Comparison of ENCODE assay signal across 31 mouse cellular contexts in the genomic region with DNA sequence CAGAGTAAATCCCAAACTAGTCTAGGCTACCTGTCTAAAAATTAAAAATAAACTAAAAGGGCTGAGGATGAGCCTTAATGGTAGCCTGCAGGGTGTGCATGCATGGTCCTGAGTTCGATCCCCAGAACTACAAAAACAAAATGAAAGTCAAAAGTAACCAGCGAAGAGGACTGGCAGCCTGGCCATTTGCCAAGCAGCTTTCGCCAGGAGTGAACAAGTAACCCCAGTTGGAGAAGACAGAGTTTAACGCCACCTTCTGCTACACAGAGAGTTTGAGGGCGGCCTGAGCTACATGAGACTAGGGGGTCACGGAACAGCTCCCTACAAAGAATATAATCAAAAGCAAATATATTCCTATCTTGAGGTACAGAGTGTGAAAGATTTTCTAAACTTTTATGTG. TPM values are rescaled to one million over a fixed set of nuclear protein-coding genes. Genes with fewer than 3 reads are reported as not detected.
DNase-seq lines count a peak whose midpoint lies in the region; ATAC-seq lines count a peak whose summit lies in the region.
"Had no signal": no experiment of that assay in that cellular context is flagged by ENCODE, and none has a peak within 500 bp of the region (broad histone marks: within the 10 kb centered on the region; RNA-seq: fewer than 3 reads in every experiment).

No protein-coding gene starts in this region.

- H3K4me2 ChIP-seq in kidney, embryonic 16.5 days (replicated peaks; ENCODE audit: low read depth, low read length), result no peak overlapping the region
- H3K4me2 ChIP-seq in forebrain, embryonic 13.5 days, result no peak overlapping the region
- H3K4me2 ChIP-seq: embryonic facial prominence, embryonic 13.5 days; forebrain, embryonic 12.5 days; heart, embryonic 13.5 days; hindbrain, embryonic 12.5 days; kidney, embryonic 15.5 days; limb, embryonic 15.5 days; midbrain, embryonic 15.5 days; neural tube, embryonic 13.5 days had no signal

- H3K9ac ChIP-seq in kidney, embryonic 16.5 days (replicated peaks; ENCODE audit: low read length), result no peak overlapping the region
- no peak overlapping the region for H3K9ac ChIP-seq in forebrain, embryonic 13.5 days
- H3K9ac ChIP-seq: embryonic facial prominence, embryonic 13.5 days; forebrain, embryonic 12.5 days; heart, embryonic 13.5 days; hindbrain, embryonic 12.5 days; kidney, embryonic 15.5 days; limb, embryonic 15.5 days; liver, embryonic 14.5 days; midbrain, embryonic 15.5 days; neural tube, embryonic 13.5 days had no signal

- no peaks in the 10 kb centered on the region for H3K9me3 ChIP-seq in kidney, embryonic 16.5 days (ENCODE audit: low read length)
- no peaks in the 10 kb centered on the region for H3K9me3 ChIP-seq in forebrain, embryonic 13.5 days (replicated peaks)
- H3K9me3 ChIP-seq: embryonic facial prominence, embryonic 13.5 days; forebrain, embryonic 12.5 days; G1E; heart, embryonic 13.5 days; hindbrain, embryonic 12.5 days; kidney, embryonic 15.5 days; limb, embryonic 15.5 days; midbrain, embryonic 15.5 days; neural tube, embryonic 13.5 days had no signal

- H3K27me3 ChIP-seq in kidney, embryonic 16.5 days (ENCODE audit: insufficient read depth, low read length), result no peaks in the 10 kb centered on the region
- no peaks in the 10 kb centered on the region for H3K27me3 ChIP-seq in forebrain, embryonic 13.5 days
- H3K27me3 ChIP-seq: embryonic facial prominence, embryonic 13.5 days; heart, embryonic 13.5 days; kidney, embryonic 15.5 days; limb, embryonic 15.5 days; Patski had no signal

- peaks cover 11% of the 10 kb centered on the region for H3K4me1 ChIP-seq in kidney, embryonic 16.5 days (ENCODE audit: insufficient read depth, low read length)
- H3K4me1 ChIP-seq in forebrain, embryonic 13.5 days, result peaks cover 40% of the 10 kb centered on the region

- peaks cover 5% of the 10 kb centered on the region for H3K36me3 ChIP-seq in kidney, embryonic 16.5 days (ENCODE audit: insufficient read depth, low read length)
- H3K36me3 ChIP-seq in forebrain, embryonic 13.5 days (ENCODE audit: poor library complexity, severe bottlenecking), result no peaks in the 10 kb centered on the region
- H3K36me3 ChIP-seq: forebrain, embryonic 12.5 days; hindbrain, embryonic 12.5 days; limb, embryonic 15.5 days; midbrain, embryonic 15.5 days; neural tube, embryonic 13.5 days had no signal

- no peak overlapping the region for H3K27ac ChIP-seq in kidney, embryonic 16.5 days (ENCODE audit: low read length)
- H3K27ac ChIP-seq in forebrain, embryonic 13.5 days, result no peak overlapping the region
- H3K27ac ChIP-seq: embryonic facial prominence, embryonic 13.5 days; forebrain, embryonic 12.5 days; heart, embryonic 13.5 days; hindbrain, embryonic 12.5 days; kidney, embryonic 15.5 days; left cerebral cortex, adult 2 months; limb, embryonic 15.5 days; liver, embryonic 14.5 days; macrophage; midbrain, embryonic 15.5 days; neural tube, embryonic 13.5 days had no signal

- no peak for ATAC-seq in kidney, embryonic 16.5 days (ENCODE audit: low FRiP score, low TSS enrichment)
- ATAC-seq in forebrain, embryonic 13.5 days, result no peak
- ATAC-seq: intestine, postnatal 0 days; midbrain, embryonic 15.5 days; Patski had no signal

- H3K4me3 ChIP-seq in kidney, embryonic 16.5 days (ENCODE audit: low read length), result no peak overlapping the region
- H3K4me3 ChIP-seq in forebrain, embryonic 13.5 days, result no peak overlapping the region
- H3K4me3 ChIP-seq: embryonic facial prominence, embryonic 13.5 days; erythroblast, embryonic 14.5 days; forebrain, embryonic 12.5 days; heart, embryonic 13.5 days; hindbrain, embryonic 12.5 days; kidney, embryonic 15.5 days; left cerebral cortex, adult 2 months; limb, embryonic 15.5 days; midbrain, embryonic 15.5 days; myocyte; neural tube, embryonic 13.5 days had no signal

- WGBS in kidney, embryonic 16.5 days, result 81% methylated on average over 6 of the region's 6 CpGs
- 86% methylated on average over 6 of the region's 6 CpGs for WGBS in forebrain, embryonic 13.5 days

- peak; percentile 52 for DNase-seq in adrenal gland, postnatal 14 days
- DNase-seq in adrenal gland, adult 8-10 months, result no peak
- DNase-seq in kidney, postnatal 4 days, result peak; percentile 21 to 29
- peak; percentile 17 for DNase-seq in urinary bladder, postnatal 14 days (ENCODE audit: low spot score)
- no peak for DNase-seq in urinary bladder, postnatal 10 days (ENCODE audit: low spot score)
- DNase-seq: cerebellum, adult 18-20 months; cerebellum, postnatal 36 days; embryo, embryonic 11 days; left cerebral cortex, postnatal 4 days; retina, postnatal 1 day; right cerebral cortex, postnatal 25 days; spleen, adult 18-20 months; thymus, postnatal 25 days had no signal

RNA-seq across cellular contexts. Expression of gene Utrn, which starts 4.0 kb away (rescaled TPM):
- 95.5 and 99.1 TPM in 2 replicates for total RNA-seq in adrenal gland, postnatal 14 days (2021)
- 100 to 1,000 TPM in 3 of 4 experiments, 10 to 100 TPM in 1; 98.3 to 124 (median 123) TPM for total RNA-seq in adrenal gland, adult 8-10 months (2022)
- polyA plus RNA-seq in kidney, embryonic 16.5 days (2015; fragmentation: Nextera tagmentation; extraction: Ambion mirVana), result 76.0 and 88.1 TPM in 2 replicates
- 18.7 and 22.0 TPM in 2 replicates for polyA plus RNA-seq in forebrain, embryonic 13.5 days (2015; fragmentation: Nextera tagmentation; extraction: Ambion mirVana)

Comparison
In these comparisons a context has a peak if more than half of its experiments do, and no peak if none do; other contexts are left out.
1. DNase-seq: peak in adrenal gland, postnatal 14 days (single experiment), kidney, postnatal 4 days (2 of 2) and urinary bladder, postnatal 14 days (single experiment); none in adrenal gland, adult 8-10 months (single experiment) and urinary bladder, postnatal 10 days (single experiment).